Mouse (Mus musculus) granulocyte monocyte progenitor cell, adult 5-6 weeks (primary cell): ENCODE results near the gene Gm38100. TPM values are rescaled to one million over a fixed set of nuclear protein-coding genes. Genes with fewer than 3 reads are reported as not detected.

ENCODE experiments used
- ATAC-seq: replicated peaks from 2 replicates; pipeline ENCODE4 v1.8.0; 2016; ENCODE audit warnings: mild to moderate bottlenecking, moderate TSS enrichment, inconsistent platforms; ENCODE audit not compliant: poor library complexity, severe bottlenecking
- total RNA-seq, 2 experiments: library from RNA; stranded (forward) in 1 of 2; stranded (reverse) in 1 of 2; fragments of 200-712, 200-1000 nt in 1 of 2; fragments of >200 nt in 1 of 2; fragmentation: Nextera tagmentation in 1 of 2; gene quantifications; 2 replicates each; pipeline ENCODE4 v1.2.3; 2014 to 2017

Gene Gm38100
- total RNA-seq (2014; fragmentation: Nextera tagmentation): not detected in 2 replicates
- not detected in 2 replicates for total RNA-seq (2017)

DNA sequence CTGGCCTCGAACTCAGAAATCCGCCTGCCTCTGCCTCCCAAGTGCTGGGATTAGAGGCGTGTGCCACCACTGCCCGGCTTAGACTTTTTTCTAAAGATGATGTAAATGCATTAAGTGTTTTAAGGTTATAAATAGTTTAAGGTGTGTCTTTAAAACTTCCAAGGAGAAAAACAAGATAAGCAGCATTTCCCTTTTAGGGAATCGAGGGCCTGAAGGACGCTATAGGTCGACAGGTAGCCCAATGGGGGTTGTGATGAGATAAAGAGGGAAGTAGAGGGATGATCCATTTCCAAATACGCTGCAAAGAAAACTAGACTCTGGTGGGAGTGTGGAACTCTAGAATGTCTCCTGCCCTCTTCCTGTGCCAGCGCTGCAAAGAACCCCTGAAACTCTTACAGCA is at the start of gene Gm38100:
Gene Gm38100, plus strand, starts transcription at position 301 of the 400 bp plus-strand sequence.
- ATAC-seq: no peak

DNA sequence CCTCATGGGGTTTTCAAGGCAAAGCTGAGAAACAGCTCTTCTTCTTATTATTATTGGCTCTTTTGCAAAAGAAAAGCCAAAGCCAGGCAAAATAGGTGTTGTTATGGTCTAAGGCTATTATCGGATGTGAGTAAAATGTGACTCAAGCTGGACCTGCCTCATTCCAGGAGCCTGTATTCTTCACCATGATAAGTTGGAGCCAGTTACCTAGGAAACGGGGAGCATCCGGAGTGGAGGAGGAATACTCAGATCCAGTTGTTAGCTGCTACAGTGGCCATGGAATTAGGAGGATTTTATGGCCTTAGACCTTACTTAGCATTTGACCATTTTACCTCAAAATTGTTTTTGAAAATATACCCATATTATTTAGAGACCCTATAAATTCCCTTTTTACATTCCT is 49.4 kb upstream of the Gm38100 start:
- no peak for ATAC-seq

DNA sequence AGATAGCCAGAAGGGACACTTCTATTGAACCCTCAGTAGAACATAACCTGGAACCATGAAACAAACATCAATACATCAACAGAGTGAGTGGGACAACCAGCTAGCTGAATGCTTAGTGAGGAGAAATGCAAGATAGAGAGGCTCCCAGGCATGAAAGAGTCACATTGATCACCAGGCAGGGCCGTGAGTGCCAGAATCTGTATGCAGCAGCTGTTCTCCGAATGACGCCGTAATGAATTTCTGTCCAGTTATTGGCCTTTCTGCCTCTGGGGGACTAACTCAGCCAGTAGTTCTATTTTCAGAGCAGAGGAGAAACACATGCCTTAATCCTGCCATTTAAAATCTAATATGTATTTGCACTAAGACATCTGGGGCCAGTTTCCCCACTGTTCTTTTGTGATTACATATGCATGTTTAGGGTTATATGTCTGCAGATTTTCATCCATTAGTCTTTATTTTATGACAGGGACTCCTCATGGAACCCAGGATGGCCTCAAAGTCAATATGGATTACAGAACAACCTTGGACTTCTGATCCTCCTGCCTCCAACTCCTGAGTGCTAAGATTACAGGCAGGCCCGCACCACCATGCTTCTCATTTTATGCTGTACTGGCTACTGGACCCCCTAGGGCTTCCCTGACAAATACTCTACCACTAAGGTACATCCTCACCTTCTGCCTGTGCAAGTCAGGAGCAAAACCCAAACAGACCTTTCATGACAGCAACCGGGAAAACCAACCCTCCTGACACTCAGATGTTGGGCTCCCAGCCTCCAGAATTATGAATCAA is 47.9 kb upstream of the Gm38100 start:
- ATAC-seq: no peak

DNA sequence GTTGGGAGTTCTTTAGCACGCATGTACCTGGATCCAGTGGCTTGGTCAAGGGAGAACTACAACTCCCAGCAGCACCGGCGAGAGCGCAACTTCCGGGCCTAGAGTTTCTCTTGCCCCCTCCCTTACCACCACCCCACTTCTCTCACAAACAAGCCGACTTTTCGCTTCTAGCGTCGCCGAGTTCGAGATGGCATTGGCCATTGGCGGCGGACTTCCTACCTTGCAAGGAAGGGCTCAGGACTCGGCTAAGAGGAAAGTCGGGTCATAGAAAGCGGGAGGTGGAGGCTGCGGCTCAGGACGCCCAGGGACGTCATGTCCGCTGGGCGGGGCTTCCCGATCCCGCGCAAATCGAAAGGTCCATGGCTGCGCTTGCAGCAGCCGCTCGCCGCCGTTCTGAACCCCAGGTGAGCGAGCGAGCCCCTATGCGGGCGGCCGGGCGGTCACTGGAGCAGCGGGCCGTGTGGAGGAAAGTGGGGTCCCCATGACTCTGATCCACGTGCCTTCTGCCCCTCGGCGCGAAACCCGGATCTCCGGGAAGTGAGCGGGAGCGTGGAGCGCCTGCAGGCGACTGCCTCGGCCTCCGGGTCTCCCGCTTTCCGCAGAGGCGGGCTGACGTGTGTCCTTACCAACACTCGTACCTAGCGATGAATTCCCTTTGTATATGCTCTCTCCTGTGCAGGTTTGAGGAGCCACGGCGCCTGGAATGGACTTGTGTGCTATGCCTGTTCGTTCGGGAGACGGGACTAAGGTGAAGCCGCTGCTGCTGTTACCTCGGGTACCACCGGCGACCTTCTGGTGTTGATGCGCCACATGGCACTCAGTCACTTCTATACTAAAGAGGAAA is 39.5 kb upstream of the Gm38100 start, which contains the start of gene Exo1:
Gene Exo1, plus strand, starts transcription at position 129 of the 844 bp plus-strand sequence.
- ATAC-seq: peak; percentile 96

DNA sequence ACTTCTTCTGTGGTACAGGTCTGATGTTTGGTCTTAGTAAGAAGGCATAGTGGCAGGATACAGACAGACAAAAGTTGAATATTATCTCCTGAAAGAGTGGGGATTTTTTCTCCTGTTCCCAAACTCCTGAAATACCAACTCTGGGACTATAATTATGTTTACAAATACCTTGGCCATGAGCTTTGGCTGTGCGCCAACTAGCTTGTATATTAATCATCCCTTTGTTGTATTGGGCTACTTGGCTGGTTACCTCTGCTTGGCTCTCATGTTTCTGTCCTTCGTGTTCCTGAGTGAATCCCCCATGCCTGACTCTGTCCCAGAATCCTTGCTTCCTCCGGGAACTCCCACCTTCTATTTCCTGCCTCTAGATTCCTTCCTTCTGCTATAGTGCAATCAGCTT is 36.7 kb upstream of the Gm38100 start:
- no peak for ATAC-seq

DNA sequence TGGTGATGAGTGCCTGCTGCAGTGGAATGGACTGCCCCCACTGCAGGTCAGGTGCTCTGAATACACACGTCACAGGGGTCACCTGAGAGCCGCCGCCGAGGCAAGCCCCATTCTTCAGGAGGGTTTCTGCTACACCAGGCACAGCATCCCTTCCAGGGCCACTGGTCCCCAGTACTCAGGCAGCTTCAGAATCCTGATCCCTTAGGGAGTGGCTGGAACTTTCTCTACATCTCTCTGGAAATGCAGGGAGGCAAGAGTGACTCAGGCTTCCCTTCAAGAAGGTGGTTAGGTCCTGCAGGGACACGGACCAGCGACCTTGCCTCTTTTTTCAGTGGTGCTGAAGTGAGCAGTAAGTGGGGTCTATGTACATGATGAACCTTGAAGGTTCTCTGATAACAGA is 26.9 kb upstream of the Gm38100 start:
- ATAC-seq: no peak

DNA sequence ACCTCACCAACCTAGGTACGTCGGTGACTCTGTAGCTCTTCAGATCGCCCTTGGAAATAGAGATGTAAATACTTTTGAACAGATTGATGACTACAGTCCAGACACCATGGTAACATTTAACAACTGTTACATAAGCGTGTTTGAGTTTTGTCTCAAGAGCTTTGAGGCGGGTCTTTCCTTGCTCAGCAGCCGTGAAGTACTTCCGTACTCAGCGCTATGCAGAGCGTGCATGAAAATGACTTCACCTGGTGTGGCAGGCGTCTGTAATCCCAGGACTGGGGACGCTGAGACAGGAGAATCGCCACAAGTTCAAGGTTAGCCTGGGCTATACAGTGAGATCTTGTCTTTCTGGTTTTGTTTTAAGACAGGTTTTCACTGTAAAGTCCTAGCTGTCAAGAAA is 26.4 kb upstream of the Gm38100 start:
- ATAC-seq: no peak

DNA sequence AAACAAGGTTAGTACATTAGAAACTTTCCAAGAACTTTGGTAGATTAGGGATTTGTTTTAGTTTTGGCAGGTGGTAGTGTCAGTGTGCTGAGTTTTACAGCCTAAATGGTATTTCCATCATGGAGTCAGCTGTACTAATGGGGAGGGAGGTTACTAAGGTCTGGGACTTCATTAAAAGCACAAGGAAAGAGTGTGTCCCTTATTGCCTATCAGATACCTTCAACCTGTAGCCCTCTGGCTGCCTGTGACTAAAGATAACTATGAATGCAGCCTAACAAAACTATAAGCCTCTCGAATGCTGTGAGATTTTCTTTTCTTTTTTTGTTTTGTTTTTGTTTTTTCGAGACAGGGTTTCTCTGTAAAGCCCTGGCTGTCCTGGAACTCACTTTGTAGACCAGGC is 8.9 kb upstream of the Gm38100 start:
- ATAC-seq: no peak

DNA sequence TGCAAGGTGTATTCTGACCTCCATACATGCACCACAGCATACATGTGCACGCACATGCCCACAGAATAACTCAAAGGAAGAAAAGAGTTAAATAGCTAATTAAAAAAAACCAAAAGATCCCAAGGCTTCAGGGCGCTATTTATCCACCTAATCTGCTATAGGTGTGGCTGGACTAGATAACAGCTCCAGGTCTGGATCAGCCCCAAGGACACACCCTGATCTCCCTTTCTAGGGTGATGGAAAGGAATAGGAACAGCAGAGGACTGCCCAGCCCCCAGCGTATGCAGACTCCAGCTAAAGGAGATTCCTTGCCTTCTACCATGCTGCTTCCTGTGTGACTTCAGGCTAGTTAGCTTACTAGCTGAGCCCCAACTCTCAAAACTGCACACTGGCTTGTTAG is 8.1 kb upstream of the Gm38100 start:
- ATAC-seq: no peak

DNA sequence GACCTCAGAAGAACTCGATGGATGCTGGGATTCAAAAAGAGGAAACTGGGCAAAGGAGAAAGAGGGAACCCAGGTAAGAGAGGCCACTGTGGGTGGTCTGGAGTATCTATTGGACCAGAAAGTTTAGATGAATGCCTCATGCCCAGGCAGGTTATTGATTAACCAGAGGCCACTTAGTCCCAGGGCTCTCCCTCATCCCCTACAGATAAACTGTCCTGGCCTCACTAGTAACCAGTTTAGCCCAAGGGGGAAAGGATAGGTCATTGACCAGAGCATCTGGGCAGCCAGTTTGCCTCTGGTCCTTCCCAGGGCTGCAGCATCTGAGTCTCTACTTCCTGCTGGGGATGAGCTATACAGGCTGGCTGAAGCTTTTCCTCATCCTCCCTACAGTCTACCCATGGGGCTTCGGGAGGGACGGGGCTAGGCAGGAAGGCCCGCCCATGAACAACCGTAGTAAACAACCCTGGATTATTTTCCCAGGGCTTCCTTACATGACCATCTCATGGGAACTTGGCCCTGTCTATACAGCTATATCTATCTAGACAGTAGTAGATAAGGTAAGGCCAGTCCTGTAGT is 6.3 kb upstream of the Gm38100 start:
- no peak for ATAC-seq

DNA sequence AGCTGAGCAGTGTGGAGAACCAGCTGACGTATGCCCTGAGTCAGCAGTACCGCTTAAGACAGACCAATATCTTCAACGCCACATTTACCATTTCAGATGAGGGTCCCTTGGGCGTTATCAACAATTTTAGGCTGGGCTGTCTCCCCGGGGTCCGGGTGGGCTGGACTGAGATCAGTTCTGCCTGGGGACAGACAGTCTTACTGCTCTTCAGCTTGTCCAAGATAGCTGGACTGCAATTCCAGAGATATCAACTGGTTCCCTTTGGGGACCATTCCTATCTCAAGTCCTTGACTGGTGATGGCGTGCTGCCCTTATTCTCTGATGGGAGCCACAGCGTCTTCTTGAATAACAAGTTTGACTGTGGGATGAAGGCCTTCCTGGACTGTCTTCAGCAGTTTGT is 962 bp downstream of the Gm38100 start:
- no peak for ATAC-seq

DNA sequence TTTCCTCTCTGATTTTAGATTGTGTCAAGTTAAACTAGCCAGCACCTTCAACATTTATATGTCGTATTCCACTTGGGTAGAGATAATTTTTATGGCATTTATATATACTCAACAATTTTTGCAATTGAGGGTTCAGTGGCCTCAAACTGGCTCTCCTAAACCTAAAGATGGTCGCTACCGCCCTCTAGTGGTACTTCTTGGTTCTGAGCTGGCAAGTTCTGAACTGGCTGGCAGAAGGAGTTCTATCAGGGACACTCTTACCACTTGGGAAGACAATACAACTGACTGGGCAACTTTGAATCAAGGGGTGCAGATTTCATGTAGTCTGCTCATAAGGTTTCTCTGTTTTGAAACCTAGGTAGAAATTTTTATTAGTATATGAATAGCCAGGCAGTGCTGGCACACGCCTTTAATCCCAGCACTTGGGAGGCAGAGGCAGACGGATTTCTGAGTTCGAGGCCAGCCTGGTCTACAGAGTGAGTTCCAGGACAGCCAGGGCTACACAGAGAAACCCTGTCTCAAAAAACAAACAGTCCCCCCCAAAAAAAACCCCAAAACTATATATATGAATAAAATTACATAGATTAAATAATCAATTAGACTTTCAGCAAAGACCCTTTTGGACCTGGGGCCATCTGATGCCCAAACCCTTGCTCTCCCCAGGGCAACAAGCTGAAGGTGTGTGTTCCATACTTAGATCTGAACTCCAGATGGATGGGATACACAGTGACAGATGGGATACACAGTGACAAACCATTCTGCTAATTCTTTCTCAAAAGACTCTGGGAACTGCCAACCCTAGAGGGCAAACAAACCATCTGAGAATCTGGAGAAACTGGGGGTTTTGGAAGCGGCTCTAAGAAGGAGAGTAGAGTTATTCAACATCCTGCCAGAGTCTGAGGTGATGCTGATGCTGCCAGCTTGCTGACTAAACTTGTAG is 4.0 kb downstream of the Gm38100 start:
- ATAC-seq: peak; percentile 83

DNA sequence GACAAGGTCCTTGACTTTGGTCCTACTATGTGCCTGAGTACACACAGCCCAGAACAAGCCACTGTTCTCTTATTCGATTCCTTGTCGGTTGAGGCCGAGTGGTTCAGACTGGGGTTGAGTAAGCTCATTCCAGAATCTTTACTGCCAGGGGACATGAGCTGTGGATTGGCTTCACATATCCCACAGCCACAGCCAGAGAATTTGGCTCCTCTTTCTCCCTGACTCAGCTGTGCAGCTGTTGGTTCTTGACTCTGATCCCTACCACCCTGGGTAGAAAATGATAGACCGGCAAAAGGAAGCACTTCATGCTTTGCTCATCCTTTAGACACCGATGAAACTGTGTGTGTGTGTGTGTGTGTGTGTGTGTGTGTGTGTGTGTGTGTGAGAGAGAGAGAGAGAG is 11.3 kb downstream of the Gm38100 start:
- ATAC-seq: no peak

DNA sequence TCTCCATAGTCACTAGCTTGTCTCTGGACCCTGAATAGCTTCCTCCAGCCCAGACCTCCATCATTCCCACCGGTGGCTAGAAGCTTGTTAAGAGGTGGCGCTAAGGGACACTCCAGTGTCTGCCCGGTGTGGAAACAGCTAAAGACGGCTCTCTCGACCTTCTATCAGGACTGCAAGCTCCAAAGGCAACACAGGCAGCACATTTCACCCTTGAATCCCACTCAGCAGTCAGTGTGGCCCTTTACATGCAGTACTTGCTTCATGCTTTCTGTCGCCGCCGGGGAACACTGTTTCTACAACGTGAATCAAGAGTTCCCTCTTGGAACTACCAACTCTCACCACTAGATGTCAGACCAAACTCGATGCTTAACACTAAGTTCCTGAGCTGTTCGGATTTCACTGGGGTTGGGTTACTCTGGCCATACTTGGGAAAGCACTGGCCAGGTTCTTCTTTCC is 16.2 kb downstream of the Gm38100 start:
- peak; percentile 92 for ATAC-seq

DNA sequence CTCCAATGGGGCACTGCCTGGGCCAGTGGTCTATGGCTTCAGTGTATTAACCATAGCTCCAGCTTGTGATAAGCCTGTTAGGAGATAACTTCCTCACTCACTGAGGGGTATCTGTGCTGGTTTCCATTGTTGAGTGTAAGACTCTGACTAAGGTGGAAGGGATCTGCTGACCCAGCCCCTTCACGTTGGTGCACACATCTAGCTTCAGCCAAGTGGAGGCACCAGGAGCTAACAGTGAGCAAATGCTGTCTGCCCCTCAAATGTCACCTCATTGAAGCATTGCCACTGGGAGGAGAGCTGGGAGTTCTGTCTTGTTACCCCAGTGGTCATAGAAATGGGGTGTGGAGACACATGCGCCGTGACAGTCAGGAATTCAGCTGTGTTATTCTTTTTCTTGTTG is 18.6 kb downstream of the Gm38100 start:
- no peak for ATAC-seq

DNA sequence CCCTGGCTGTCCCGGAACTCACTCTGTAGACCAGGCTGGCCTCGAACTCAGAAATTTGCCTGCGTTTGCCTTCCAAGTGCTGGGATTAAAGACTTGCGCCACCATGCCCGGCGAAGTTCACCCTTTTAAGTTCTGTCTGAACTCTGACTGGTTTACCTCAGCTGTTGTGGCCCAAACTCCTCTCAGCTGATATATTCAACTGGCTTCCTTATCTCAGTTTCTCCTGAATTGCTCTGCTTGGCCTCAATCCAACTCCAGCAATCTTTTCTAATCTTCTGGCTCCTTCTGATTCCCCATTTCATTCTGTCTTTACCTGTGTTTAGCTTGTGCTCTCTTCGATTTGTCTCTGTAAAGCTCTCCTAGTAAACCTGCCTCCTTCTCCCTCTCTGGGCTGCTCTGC is 23.0 kb downstream of the Gm38100 start:
- ATAC-seq: no peak

DNA sequence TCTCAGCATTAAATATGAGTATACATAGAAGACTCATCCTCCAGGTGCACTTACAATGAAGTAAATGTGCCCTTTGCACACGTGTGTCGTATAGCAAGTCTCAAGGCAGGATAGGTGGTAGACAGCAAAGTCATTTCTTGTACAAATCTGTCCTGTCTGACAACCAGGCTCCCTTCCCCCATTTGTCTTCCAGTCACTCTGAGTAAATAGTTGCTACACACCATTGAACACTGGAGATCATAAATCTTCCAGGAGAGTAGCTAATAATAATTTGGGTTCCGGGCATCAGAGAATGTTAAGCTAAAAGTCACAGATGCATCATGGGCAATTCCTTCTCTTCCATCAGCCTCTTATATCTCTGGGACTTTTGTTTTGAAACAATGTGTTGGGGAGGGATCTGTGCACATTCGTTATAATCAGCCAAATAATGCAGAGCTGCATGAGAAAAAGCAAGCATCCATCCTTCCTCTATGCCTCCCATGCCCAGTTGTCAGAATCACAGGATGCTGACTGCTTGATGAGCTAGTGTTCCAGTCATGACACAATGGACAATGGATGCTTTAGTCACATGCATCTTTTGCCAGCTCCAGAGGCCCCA is 26.7 kb downstream of the Gm38100 start:
- no peak for ATAC-seq

DNA sequence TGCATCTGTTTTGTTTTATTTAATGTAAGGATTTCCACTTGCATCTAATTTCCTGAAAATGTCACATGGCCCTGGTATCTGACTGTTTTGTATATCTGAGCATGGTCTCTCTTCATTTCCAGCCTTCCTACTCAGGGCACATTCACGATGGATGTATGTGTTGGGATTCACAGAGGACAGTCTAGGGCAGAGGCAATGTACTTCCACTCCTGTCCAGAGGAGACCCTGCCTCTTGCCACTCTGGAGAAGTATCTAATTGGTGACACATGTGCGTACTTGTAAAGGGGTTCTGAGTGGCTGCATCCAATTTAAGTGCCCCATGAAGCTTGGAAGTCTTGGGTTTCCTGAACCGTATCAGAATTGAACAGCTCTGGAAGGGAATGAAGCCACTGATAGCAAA is 30.3 kb downstream of the Gm38100 start:
- no peak for ATAC-seq

DNA sequence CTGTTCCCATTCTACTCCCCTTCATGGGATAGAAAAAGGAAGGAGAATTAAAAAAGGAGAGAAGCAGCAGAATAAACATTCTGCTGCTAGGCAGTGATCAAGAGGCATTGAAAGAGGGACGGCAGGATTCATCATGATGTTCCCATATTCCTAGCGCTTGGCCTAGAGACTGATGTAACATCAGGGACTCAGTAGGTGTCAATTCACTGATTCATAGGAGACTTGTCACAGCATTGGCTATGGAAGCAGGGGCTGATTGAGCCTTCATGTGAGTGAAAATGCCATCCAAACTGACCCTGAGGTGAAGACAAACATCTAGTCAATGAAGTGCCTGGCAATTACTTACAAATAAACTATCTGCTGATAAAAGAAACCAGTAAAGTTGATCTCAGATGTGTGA is 30.7 kb downstream of the Gm38100 start:
- ATAC-seq: no peak

DNA sequence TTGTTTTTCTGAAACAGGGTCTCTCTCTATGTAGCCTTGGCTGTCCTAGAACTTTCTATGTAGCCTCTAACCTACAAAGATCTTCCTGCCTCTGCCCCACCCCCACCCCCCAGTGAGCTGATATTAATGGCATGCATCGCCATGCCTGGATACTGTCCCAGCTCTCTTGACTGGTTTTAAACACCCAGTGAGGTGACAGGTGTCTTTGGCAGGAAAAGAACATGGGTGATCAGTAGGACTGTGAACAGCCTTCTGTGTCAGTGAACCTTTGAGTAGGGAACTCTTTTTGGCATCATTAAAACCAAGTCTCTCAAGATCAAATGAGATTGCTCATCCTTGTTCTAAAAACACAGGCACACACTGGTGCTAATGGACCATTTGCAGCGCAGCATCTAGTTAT is 41.7 kb downstream of the Gm38100 start:
- ATAC-seq: no peak
